Mouse (Mus musculus): ENCODE results near the gene Prkce. TPM values are rescaled to one million over a fixed set of nuclear protein-coding genes. Genes with fewer than 3 reads are reported as not detected.

Gene Prkce
- total and polyA plus RNA-seq, 2 experiments from 2014 or later = 8.1 to 12.6 TPM

DNA sequence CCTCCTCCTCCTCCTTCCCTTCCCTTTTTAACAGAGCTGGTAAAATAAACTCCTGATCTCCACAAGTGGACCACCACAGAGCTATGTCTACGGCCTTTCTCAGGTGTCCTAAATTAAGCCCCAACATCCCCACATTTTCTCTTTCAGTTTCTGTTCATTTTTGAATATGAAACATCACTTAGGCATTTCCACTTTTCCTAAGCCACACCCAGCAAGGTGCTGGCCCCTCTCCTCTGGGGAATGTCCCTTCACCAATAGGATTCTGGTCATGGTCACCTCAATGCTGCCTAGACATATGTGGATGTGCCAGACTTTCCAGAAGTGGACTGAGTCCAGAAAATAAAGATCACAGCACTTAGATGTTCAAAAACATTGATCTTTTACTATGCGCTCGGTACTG, 193.3 kb downstream of the Prkce start:
- 90% methylated on average over 3 of the region's 3 CpGs for WGBS
- no peak for ATAC-seq (ENCODE audit: insufficient read depth, low read depth)
- Histone ChIP-seq H3K4me1 (ENCODE audit: control insufficient read depth, insufficient read depth) (peaks cover 42% of the 10 kb centered on the region), H3K36me3 (replicated peaks; ENCODE audit: control insufficient read depth, insufficient read depth, low read length) (no peaks in the 10 kb centered on the region), H3K9me3 (replicated peaks; ENCODE audit: control insufficient read depth, low read length) (no peaks in the 10 kb centered on the region), H3K27me3 (ENCODE audit: control insufficient read depth, insufficient read depth, low read length) (no peaks in the 10 kb centered on the region), H3K4me2 (ENCODE audit: low read depth, low read length) (no peak overlapping the region), H3K27ac (ENCODE audit: low read depth) (no peak overlapping the region), H3K4me3 (ENCODE audit: low read depth, low read length) (no peak overlapping the region), H3K9ac (replicated peaks; ENCODE audit: low read depth, low read length) (no peak overlapping the region)
- TF ChIP-seq EP300 (IDR thresholded peaks at IDR 0.05; ENCODE audit: low read depth) (no peak), CTCF (IDR thresholded peaks at IDR 0.05; ENCODE audit: low read depth) (no peak)
- DNase-seq (ENCODE audit: low spot score) = no peak

DNA sequence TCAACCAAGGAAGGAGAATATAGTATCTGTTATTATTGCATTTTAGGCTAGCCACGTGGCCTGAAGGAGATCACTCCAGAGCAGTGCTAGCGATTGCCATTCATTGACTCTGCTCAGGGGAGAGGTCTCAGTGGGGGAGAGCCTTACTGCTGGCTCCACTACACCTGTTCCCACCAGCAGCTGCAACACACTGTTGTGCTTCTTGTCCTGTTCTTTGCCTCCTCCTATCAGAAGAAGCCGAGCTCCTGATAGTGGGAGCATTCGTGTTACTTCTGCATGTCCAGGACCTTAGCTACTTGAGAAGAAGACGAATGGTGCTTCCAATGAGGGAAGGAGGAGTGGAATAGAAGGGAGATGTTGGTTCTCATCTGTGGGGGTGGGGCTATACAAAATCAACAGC, 195.8 kb downstream of the Prkce start:
- ATAC-seq (ENCODE audit: insufficient read depth, low read depth) (no peak), DNase-seq (ENCODE audit: low spot score) (no peak)
- Histone ChIP-seq H3K9ac (replicated peaks; ENCODE audit: low read depth, low read length) (no peak overlapping the region), H3K4me3 (ENCODE audit: low read depth, low read length) (no peak overlapping the region), H3K4me2 (ENCODE audit: low read depth, low read length) (no peak overlapping the region), H3K27ac (ENCODE audit: low read depth) (no peak overlapping the region), H3K36me3 (replicated peaks; ENCODE audit: control insufficient read depth, insufficient read depth, low read length) (no peaks in the 10 kb centered on the region), H3K4me1 (ENCODE audit: control insufficient read depth, insufficient read depth) (peaks cover 52% of the 10 kb centered on the region), H3K27me3 (ENCODE audit: control insufficient read depth, insufficient read depth, low read length) (no peaks in the 10 kb centered on the region), H3K9me3 (replicated peaks; ENCODE audit: control insufficient read depth, low read length) (no peaks in the 10 kb centered on the region)
- 59% methylated on average over 5 of the region's 5 CpGs for WGBS
- TF ChIP-seq EP300 (IDR thresholded peaks at IDR 0.05; ENCODE audit: low read depth) (no peak), CTCF (IDR thresholded peaks at IDR 0.05; ENCODE audit: low read depth) (no peak)

DNA sequence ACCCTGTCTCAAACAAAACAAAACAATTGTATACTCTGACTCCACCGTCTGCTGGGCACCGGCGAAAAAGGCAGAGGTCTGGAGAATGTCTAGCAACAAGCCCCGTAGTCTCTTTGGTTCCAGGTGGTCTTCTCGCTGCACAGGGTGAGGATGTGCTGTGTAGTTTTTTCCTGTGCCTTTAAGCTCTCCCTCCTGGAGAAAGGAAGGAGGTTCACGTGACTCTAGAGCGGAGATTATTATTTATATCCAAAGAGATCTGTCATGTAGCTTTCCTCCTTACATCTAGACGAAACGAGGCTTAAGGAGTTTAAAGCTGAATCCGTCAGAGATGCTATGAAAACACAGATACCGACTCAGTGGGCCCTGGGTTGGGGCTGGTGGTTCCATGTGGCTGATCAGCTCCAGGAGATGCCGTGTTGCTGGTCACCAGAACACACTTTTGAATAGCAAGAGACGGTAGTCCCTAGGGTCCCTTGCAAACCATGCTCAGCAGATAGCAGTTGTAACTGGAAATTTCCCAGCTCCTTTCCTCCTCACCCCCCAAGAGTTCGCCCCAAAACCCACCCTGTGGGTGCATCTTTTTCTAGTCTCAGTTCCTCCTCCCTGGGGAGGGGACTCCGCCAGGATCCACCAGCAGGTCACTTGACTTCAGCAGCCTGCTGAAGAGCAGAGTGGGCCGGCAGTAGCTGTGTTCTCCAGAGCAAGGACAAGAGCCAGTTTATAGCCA, 196.9 kb downstream of the Prkce start:
- H3K4me1 ChIP-seq (ENCODE audit: control insufficient read depth, insufficient read depth) = peaks cover 40% of the 10 kb centered on the region
- H3K4me3 ChIP-seq (ENCODE audit: low read depth, low read length) = no peak overlapping the region
- peak overlapping the region; percentile 44 for H3K4me2 ChIP-seq (ENCODE audit: low read depth, low read length)
- H3K27ac ChIP-seq (ENCODE audit: low read depth) = peak overlapping the region; percentile 52
- 0 out of 2 replicates have a peak overlapping the region, but pooled peaks have one; percentile 1 for H3K9ac ChIP-seq (replicated peaks; ENCODE audit: low read depth, low read length)
- ATAC-seq (ENCODE audit: insufficient read depth, low read depth) (no peak), DNase-seq (ENCODE audit: low spot score) (no peak)
- H3K9me3 ChIP-seq (replicated peaks; ENCODE audit: control insufficient read depth, low read length) = no peaks in the 10 kb centered on the region
- H3K36me3 ChIP-seq (replicated peaks; ENCODE audit: control insufficient read depth, insufficient read depth, low read length) = no peaks in the 10 kb centered on the region
- no peaks in the 10 kb centered on the region for H3K27me3 ChIP-seq (ENCODE audit: control insufficient read depth, insufficient read depth, low read length)
- whole genome bisulfite sequencing = 34% methylated on average over 16 of the region's 16 CpGs
- no peak for TF ChIP-seq CTCF (IDR thresholded peaks at IDR 0.05; ENCODE audit: low read depth)
- TF ChIP-seq EP300 (IDR thresholded peaks at IDR 0.05; ENCODE audit: low read depth) = no peak

DNA sequence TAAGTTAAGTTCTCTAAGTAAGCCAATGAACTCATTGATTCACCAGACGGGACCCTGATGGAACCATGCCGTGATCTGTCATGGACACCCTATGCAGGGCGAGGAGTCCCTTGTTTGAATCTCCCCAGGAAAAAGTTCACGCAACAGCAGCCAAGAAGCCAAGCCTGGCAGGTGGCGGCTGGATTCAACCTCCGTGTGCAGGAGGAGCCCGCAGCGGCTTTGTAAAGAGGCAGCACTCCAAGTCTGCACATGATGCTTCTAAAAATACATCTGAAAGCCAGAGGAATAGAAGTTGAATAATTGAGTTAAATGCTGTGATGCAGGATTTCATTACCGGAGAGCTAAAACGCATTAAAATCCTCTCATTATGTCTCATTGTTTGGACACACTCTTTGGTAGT, 199.3 kb downstream of the Prkce start:
- H3K4me3 ChIP-seq (ENCODE audit: low read depth, low read length) = no peak overlapping the region
- H3K27me3 ChIP-seq (ENCODE audit: control insufficient read depth, insufficient read depth, low read length) = no peaks in the 10 kb centered on the region
- peak overlapping the region; percentile 31 for H3K4me2 ChIP-seq (ENCODE audit: low read depth, low read length)
- H3K9me3 ChIP-seq (replicated peaks; ENCODE audit: control insufficient read depth, low read length) = no peaks in the 10 kb centered on the region
- H3K4me1 ChIP-seq (ENCODE audit: control insufficient read depth, insufficient read depth) = peaks cover 48% of the 10 kb centered on the region
- H3K27ac ChIP-seq (ENCODE audit: low read depth) = peak overlapping the region; percentile 58
- no peak overlapping the region for H3K9ac ChIP-seq (replicated peaks; ENCODE audit: low read depth, low read length)
- peak; percentile 63 for DNase-seq (ENCODE audit: low spot score)
- H3K36me3 ChIP-seq (replicated peaks; ENCODE audit: control insufficient read depth, insufficient read depth, low read length) = no peaks in the 10 kb centered on the region
- TF ChIP-seq CTCF (IDR thresholded peaks at IDR 0.05; ENCODE audit: low read depth) (no peak), EP300 (IDR thresholded peaks at IDR 0.05; ENCODE audit: low read depth) (0 out of 2 replicates have a peak, but pooled peaks have one; percentile 55)
- 35% methylated on average over 10 of the region's 10 CpGs for WGBS
- ATAC-seq (ENCODE audit: insufficient read depth, low read depth) = peak; percentile 63; the same call in 1 of the 2 replicates

DNA sequence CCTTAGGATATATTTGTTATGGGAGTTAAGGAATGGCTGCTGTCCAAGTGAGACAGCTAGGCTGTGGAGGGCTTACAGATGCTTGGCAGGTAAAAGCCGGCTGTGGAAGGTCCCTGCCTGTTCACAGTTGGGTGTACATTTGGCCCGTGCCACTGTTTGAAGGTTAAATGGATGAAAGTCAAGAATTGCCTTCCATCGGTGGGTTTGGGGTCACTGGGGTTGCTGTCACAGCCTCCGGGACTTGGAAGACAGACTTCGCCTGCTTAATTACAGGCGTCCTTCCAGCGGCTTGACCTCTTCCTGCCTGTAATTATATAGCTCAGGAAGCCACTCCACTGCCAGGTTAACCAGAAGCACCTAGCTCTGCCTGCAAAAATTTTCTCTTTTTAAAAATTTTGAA, 200.1 kb downstream of the Prkce start:
- Histone ChIP-seq H3K4me3 (ENCODE audit: low read depth, low read length) (no peak overlapping the region), H3K27me3 (ENCODE audit: control insufficient read depth, insufficient read depth, low read length) (no peaks in the 10 kb centered on the region), H3K27ac (ENCODE audit: low read depth) (peak overlapping the region; percentile 58), H3K9me3 (replicated peaks; ENCODE audit: control insufficient read depth, low read length) (no peaks in the 10 kb centered on the region), H3K36me3 (replicated peaks; ENCODE audit: control insufficient read depth, insufficient read depth, low read length) (no peaks in the 10 kb centered on the region), H3K4me2 (ENCODE audit: low read depth, low read length) (peak overlapping the region; percentile 31; the same call in 1 of the 2 replicates), H3K4me1 (ENCODE audit: control insufficient read depth, insufficient read depth) (peaks cover 48% of the 10 kb centered on the region), H3K9ac (replicated peaks; ENCODE audit: low read depth, low read length) (no peak overlapping the region; the same call in 1 of the 2 replicates)
- no peak for DNase-seq (ENCODE audit: low spot score)
- ATAC-seq (ENCODE audit: insufficient read depth, low read depth) = peak; percentile 9; the same call in 1 of the 2 replicates
- TF ChIP-seq CTCF (IDR thresholded peaks at IDR 0.05; ENCODE audit: low read depth) (no peak), EP300 (IDR thresholded peaks at IDR 0.05; ENCODE audit: low read depth) (no peak)
- WGBS = 17% methylated on average over 7 of the region's 7 CpGs
